Mouse (Mus musculus) spleen, embryonic (tissue): ENCODE measurements around the gene Prkcq.

ENCODE experiments used
- CTCF ChIA-PET: fragments of 350-600 bp; sonication (Branson Sonifier 250); formaldehyde crosslinking; loops from one replicate; lab custom pipeline; 2022; lab: Charles Lee

Prkcq gene

DNA sequence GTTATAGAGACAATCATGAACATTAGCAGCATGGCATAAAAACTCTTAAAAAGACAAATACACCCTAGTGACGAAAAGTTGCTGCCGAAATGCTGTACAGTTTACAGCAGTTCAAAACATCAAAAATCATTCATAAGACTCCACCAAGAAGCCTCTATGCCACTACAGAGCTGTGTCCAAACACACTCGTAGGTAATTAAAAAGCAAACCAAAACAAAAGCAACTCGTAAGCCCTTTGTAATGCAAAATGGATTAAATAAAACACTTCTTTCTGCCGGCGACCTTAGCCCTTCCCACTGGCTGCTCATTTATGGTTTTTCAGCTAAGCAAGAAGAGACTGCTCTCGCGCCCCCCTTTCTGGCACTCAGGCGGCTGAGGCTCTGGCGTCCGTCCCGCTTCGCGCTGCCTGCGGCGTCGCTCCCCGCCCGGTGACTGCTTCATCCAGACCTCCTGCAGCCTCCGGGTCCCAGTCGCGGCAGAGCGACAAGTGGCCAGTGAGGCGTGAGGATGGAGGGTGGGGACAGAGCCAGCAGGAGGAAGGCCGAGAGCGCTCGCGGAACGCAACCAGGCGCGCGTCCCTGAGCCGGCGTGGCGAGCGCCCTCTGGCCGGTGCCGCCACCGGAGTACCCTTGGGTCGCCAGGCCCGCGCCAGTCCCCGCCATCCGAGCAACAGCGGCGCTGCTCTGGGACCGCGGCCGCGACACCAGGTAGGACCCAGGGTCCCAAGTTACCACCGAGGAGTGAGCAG is at the start of gene Prkcq:
Prkcq (plus strand) TSS at position 355 of the 748 bp plus-strand sequence.
- CTCF ChIA-PET, result no interaction called here

GRCm38 (mm10) chr2:11130881-11131280 is 41.0 kb upstream of the Prkcq start:
- CTCF ChIA-PET, result no interaction called here

GRCm38 (mm10) chr2:11135718-11136117 is 36.2 kb upstream of the Prkcq start:
- CTCF ChIA-PET, result no interaction called here

DNA sequence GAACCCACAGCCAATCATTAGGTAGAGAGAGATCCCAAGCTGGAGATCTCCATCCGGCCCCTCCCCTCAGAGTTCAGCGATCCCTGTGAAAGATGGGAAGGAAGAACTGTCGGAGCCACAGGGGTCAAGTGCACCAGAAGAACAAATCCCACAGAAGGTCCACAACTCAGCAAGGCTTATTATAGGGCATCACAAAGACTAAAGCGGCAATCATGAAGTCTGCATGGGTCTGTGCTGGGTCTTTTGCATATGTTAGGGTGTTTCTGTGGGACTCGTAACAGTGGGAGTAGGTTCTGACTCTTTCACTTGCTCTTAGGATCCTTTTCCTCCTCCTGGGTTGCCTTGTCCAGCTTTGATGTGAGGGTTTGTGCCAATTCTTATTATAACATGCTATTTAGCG is 33.8 kb upstream of the Prkcq start:
- CTCF ChIA-PET, result no interaction called here

- CTCF ChIA-PET, result no interaction called here
These were observed 32.3 kb upstream of the Prkcq start for GRCm38 (mm10) chr2:11139518-11140152.

DNA sequence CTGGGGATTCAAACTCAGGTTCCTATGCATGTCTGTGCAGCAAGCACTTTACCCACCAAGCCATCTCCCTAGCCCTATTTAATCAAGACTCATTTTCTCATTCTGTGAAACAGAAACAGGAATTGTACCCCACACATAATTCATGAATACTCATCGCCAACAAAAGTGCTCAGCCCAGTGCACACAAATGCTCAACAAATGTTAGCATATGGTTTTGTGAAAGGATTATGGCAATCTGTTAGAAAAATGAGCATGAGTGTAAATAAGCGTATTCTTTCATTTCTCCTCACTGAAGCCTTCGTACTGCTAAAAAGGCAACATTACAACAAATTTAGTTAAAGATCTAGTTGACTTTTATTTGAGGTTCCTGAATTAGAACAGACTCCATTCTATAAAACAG is 31.5 kb upstream of the Prkcq start:
- CTCF ChIA-PET, result no interaction called here

DNA sequence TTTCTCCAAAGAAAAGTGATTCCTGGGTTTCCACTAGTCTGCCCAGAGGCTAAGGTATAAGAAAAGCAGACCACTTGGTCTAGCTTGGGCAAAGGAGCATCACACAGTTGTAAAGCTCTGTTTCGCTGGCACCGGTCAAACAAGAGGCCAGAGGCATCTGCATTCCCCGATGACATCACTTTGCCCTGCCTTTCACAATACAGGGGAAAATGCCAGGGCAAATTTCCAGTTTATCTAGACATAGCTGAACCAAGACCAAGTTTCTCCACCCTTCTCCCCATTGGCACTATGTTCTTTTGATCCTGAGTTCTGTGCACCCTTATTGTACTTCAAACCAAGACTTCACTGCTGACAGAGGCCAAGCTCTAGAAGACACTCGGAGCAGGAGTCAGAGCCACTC is 22.8 kb upstream of the Prkcq start:
- CTCF ChIA-PET, result no interaction called here

GRCm38 (mm10) chr2:11150975-11151374 is 20.9 kb upstream of the Prkcq start:
- CTCF ChIA-PET, result no interaction called here

GRCm38 (mm10) chr2:11151655-11152323 is 20.1 kb upstream of the Prkcq start:
- CTCF ChIA-PET, result no interaction called here

DNA sequence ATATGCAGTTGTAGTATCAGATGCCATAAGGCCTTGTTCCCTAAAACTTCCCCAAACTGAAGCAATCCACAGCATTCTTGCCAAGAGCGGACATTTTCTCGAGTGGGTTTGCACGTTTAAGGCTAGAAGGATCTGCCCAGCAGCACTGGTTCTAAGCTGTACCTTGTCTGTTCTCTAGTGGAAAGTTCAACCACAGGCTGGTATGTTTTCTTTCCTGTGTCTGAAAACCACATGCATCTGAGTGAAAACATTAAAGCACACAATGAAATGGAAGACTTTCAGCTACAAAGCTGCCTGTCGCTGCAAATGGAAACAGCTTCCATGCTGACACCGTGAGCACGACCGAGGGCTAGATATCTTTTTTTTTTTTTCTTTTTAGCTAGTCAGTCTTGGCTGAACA is 12.3 kb upstream of the Prkcq start:
- CTCF ChIA-PET, result no interaction called here

GRCm38 (mm10) chr2:11160696-11161095 is 11.2 kb upstream of the Prkcq start:
- CTCF ChIA-PET, result no interaction called here

DNA sequence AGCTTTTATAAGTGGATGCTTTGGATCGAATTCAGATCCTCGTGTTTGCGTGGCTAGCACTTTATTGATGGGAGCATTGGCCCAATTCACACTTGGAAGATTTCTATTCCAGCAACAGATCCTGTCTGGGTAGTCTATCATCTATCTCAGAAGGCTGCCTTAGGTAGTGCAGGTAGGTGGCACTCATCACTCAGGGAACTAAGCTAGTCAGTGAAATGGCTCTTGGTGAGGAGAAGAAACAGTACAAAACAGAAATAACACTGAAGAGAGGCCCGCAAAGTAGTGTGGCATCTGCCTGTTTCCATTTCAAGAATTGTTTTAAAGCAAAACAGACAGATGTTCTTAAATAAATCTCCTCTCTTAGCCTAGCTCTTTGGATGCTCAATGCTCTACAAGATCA is 10.6 kb upstream of the Prkcq start:
- CTCF ChIA-PET, result interaction anchor here (1.0 kb wide), 1 partner anchor 26 kb away, joined by 3 read pairs; no protein-coding TSS in a partner anchor

- CTCF ChIA-PET, result no interaction called here
These were observed 9.2 kb upstream of the Prkcq start for GRCm38 (mm10) chr2:11162701-11163100.

DNA sequence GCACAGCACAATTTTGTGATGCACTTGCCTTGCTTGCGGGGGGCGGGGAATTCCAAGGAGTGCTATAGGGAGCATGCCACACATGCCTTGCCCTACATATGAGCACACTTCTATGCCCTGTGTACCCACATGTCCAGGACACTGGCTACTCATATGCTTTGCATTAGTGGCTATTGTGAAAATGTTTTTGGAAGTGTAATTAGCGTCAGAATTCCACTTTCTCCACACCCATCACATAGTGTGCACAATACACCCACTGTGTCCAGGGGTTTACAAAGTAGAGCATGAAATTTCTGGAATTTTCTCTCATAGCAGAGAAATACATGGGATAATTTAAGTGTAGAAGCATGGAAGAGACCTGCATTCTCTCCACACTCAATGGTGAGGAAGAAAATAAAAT is 7.7 kb upstream of the Prkcq start:
- CTCF ChIA-PET, result no interaction called here

DNA sequence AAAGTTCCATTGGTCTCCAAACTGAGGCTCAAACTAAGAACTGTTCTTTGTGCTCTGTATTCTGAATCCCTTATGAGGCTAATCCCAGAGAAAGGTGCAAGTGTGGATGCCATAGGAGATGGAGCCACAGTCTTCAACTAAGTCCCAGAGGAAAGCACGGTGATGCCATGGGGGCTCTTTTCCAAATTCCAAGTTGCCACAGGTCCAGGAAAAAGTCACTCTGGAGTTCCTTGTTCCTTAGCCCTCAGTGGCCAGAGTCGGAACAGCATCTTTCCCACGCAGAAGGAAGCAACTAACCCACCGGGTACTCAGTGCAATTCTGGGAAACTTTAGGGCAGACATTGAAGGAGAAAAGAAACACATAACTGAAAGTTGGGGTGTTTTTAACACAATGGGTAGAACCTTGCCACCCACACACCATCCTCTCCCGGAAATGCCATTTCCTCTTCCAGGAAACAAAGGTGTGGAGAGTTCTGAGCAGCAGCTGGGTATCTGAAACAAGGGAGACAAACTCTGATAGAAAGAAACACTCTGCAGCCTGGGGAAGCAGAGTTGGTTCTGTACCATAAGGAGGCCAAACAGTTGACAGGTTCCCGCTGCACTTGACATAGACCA is 2.1 kb upstream of the Prkcq start:
- CTCF ChIA-PET, result no interaction called here

DNA sequence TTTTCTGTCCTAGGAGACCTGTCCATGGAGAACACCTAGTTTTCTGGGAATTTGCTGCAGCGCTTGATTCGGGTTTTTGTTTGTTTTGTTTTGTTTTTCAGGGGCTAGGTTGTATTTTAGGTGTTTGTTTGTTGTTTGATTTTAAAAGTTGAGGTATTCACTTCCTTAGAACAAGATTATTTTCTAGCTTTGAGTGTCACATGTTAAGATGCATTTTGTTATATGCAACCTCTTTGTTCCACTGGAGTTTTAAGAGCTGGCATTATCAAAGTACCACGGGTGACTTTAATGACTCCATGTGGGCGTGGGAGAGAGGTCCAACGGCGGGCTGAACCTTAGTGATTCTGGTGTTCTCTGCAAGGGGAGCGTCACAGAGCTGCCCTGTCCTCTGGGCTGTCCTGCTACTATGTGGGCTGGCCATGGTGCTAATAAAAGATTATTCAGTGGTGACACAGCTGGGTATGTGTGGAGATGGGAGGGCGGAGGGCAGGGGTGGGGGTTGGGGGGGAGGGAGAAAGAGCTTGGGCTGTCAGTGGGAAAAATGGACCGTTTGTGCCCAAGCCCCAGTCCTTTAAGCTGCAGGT is 1.0 kb downstream of the Prkcq start:
- CTCF ChIA-PET, result no interaction called here

- CTCF ChIA-PET, result no interaction called here
These were observed 1.6 kb downstream of the Prkcq start for GRCm38 (mm10) chr2:11173521-11173920.

DNA sequence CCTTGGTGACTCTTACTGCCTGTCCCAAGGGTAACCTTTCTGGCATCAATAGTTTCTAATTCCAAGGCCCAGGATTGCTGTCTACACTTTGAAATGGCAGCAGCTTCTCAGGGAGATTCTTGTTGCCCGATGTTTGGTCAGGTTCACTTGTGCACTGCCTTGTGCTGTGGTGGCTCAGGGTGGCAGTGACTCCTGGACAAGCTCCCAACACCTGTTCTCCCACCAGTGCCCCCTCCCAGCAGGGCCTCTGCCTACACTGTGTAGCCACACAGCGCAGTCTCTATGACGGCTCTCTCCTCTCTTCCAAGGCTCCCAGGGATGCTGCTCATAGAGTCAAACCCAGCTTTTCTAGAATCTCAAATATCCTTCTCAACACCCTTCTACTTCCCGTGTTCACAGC is 2.2 kb downstream of the Prkcq start:
- CTCF ChIA-PET, result no interaction called here

DNA sequence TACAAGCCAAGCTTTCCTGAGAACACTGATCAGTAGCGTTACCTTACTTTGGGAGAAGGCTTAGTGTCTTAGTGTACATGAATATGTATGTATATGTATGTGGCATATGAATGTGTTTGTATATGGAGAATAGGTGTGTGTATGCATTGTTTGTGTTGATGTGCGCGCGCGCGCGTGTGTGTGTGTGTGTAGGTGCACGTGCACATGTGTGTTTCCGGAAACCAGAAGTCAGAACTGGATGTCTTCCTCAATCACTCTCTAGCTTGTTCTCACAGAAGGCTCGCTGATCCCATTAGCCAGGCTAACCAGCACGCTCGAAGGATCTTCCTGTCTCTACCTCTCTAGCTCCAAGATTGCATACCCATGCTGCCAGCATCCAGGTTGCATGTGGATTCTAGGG is 6.0 kb downstream of the Prkcq start:
- CTCF ChIA-PET, result no interaction called here

GRCm38 (mm10) chr2:11181510-11181909 is 9.6 kb downstream of the Prkcq start:
- CTCF ChIA-PET, result no interaction called here

DNA sequence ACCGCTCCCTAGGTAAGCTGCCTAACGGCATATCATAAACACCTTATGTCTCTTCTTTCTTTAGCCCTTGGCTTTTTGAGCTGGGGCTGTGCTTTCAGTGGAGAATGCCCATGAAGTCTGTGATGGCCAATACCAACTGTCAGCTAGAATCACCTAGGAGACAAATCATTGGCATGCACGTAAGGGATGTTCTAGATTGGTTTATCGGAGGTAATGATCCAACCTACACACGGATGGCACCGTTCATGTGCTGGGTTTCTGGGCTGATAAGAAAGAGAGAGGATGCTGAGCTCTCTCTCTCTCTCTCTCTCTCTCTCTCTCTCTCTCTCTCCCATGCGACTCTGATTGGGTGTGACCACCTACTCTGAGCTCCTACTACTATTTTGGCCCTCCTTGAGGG is 10.2 kb downstream of the Prkcq start:
- CTCF ChIA-PET, result no interaction called here

GRCm38 (mm10) chr2:11183991-11184390 is 12.1 kb downstream of the Prkcq start:
- CTCF ChIA-PET, result no interaction called here
